Mouse (Mus musculus): Measurements from ENCODE around the gene Plxna4.

GRCm38 (mm10) chr6:32437219-32437618 is 150.8 kb downstream of the Plxna4 start:
- TF ChIP-seq CTCF (IDR thresholded peaks at IDR 0.05) (no peak), EP300 (IDR thresholded peaks at IDR 0.05) (no peak)
